Mouse (Mus musculus): ENCODE results near the gene Pbld2.

- TF ChIP-seq POLR2A (IDR thresholded peaks at IDR 0.05; ENCODE audit: low read depth, low read length) (no peak), E2F4 (IDR thresholded peaks at IDR 0.05; ENCODE audit: insufficient replicate concordance, low read depth, low read length) (no peak), JUND (conservative IDR thresholded peaks at IDR 0.05; ENCODE audit: low read depth, low read length) (no peak), MAZ (IDR thresholded peaks at IDR 0.05; ENCODE audit: low read depth, low read length) (no peak), HCFC1 (IDR thresholded peaks at IDR 0.05; ENCODE audit: low read depth, low read length) (no peak), MXI1 (IDR thresholded peaks at IDR 0.05; ENCODE audit: low read depth, low read length) (no peak), ZNF384 (IDR thresholded peaks at IDR 0.05; ENCODE audit: low read depth, low read length) (no peak), CTCF (conservative IDR thresholded peaks at IDR 0.05 in 1 of 2, IDR thresholded peaks at IDR 0.05 in 1 of 2; ENCODE audit: low read depth in 2 of 2, low read length in 2 of 2) (no peak), USF1 (IDR thresholded peaks at IDR 0.05; ENCODE audit: low read depth, low read length) (no peak), ETS1 (conservative IDR thresholded peaks at IDR 0.05; ENCODE audit: low read depth, low read length) (no peak), CHD2 (IDR thresholded peaks at IDR 0.05; ENCODE audit: low read length) (no peak), ZC3H11A (IDR thresholded peaks at IDR 0.05; ENCODE audit: low read depth, low read length) (no peak), CHD1 (IDR thresholded peaks at IDR 0.05; ENCODE audit: low read depth, low read length) (no peak)
These were observed 30.1 kb upstream of the Pbld2 start for GRCm38 (mm10) chr10:62993991-62994390.

All from CH12.LX (cell line).